Mouse (Mus musculus) brain, embryonic 14.5 days (tissue): ENCODE measurements around the gene Fmo1.

Source experiments
- CTCF ChIP-seq: fragments of 200-500 bp; IDR thresholded peaks from 2 replicates; pipeline ENCODE4 v1.5.1; 2012; ENCODE audit warnings: inconsistent platforms, mild to moderate bottlenecking, moderate library complexity, borderline replicate concordance; ENCODE audit not compliant: insufficient read depth, insufficient read length; ENCODE audit errors: extremely low read depth
- POLR2A ChIP-seq: fragments of 200-500 bp; IDR thresholded peaks from 2 replicates; pipeline ENCODE4 v1.6.1; 2012; ENCODE audit warnings: mild to moderate bottlenecking, inconsistent platforms, borderline replicate concordance; ENCODE audit not compliant: poor library complexity, insufficient read depth, insufficient read length, severe bottlenecking; ENCODE audit errors: extremely low read depth

GRCm38 (mm10) chr1:162914932-162915556 is 48.6 kb upstream of the Fmo1 start:
- no peak for TF ChIP-seq POLR2A
- no peak for TF ChIP-seq CTCF
